Mouse (Mus musculus) midbrain, embryonic 11.5 days (tissue): ENCODE results near the gene Alppl2. TPM values are rescaled to one million over a fixed set of nuclear protein-coding genes. Genes with fewer than 3 reads are reported as not detected.

Experiments
- polyA plus RNA-seq: library from polyadenylated mRNA; unstranded; fragments of >200 nt; fragmentation: Nextera tagmentation; extraction: Ambion mirVana; gene quantifications from 2 replicates; pipeline ENCODE4 v1.2.1, GENCODE M21; 2014

Alppl2 gene
- polyA plus RNA-seq, 1 experiment from 2014 or later: not detected

Other genes starting within 250 kb of the Alppl2 start
- gene Alpi, start 11.7 kb upstream of the Alppl2 start, polyA plus RNA-seq: not detected in 2 replicates
- not detected in 2 replicates for gene Akp3, start 35.0 kb upstream of the Alppl2 start, polyA plus RNA-seq
- gene Ecel1, start 66.6 kb upstream of the Alppl2 start, polyA plus RNA-seq: 2.7 and 3.1 TPM in 2 replicates
- not detected in 2 replicates for gene Prss56, start 93.4 kb upstream of the Alppl2 start, polyA plus RNA-seq
- not detected in 2 replicates for gene Chrnd, start 100.7 kb upstream of the Alppl2 start, polyA plus RNA-seq
- not detected in 2 replicates for gene Chrng, start 114.7 kb upstream of the Alppl2 start, polyA plus RNA-seq
- 130 and 135 TPM in 2 replicates for gene Eif4e2, start 124.0 kb upstream of the Alppl2 start, polyA plus RNA-seq
- gene Efhd1, start 174.4 kb upstream of the Alppl2 start, polyA plus RNA-seq: 0.58 and 0.83 TPM in 2 replicates
- 50.7 and 51.9 TPM in 2 replicates for gene Gigyf2, start 237.1 kb upstream of the Alppl2 start, polyA plus RNA-seq